Mouse (Mus musculus) monocyte, adult 59 days (primary cell): ENCODE results near the gene Glmp. TPM values are rescaled to one million over a fixed set of nuclear protein-coding genes. Genes with fewer than 3 reads are reported as not detected.

Source experiments
- total RNA-seq, 2 experiments: library from RNA; stranded (reverse); gene quantifications; one replicate each; pipeline ENCODE4 v1.2.4; 2023

Glmp gene
- total RNA-seq: 100 to 1,000 TPM; 149 to 189 TPM

DNA sequence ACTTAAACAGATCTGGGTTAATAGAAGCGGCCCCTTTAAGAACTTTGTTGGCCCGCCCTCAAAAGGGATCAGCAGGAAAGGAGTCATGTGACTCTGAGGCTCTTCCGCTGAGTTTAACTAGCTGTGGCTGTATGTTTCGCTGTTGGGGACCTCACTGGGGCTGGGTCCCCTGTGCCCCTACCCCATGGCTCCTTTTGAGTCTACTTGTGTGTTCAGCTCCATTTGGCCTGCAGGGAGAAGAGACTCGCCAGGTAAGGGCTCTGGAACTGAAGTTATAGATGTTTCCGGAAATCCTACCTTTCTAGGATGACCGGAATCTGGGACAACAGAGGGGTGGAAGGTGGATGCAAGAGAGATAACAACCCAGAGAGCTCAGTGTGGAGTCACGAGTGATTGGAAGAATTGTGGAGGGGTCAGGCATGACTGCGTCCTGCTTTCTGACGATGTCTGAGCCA is at the start of gene Glmp:
Gene Glmp, plus strand, starts transcription at position 73 of the 455 bp plus-strand sequence.

DNA sequence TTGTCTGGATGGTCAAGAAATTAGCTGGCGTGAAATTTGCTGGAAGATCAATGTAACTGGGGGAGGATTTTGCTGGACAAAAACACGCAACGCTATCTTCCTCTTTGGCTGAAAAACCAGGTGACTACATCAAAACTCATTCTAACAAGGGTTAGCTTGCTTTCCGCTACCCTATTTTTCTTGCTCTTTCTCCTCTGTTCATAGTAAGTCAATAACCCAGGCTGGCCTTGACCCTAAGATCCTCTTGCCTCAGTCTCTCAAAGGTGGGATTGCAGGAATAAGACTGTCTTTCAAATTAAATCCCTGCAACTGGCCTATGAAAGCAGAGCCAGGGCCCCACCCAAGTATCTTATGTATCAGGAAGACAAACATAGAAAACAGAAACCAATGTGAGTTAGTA is 37.7 kb upstream of the Glmp start, which contains the start of gene Gm38392:
Gene Gm38392, minus strand, starts transcription at position 101 of the 400 bp plus-strand sequence.

DNA sequence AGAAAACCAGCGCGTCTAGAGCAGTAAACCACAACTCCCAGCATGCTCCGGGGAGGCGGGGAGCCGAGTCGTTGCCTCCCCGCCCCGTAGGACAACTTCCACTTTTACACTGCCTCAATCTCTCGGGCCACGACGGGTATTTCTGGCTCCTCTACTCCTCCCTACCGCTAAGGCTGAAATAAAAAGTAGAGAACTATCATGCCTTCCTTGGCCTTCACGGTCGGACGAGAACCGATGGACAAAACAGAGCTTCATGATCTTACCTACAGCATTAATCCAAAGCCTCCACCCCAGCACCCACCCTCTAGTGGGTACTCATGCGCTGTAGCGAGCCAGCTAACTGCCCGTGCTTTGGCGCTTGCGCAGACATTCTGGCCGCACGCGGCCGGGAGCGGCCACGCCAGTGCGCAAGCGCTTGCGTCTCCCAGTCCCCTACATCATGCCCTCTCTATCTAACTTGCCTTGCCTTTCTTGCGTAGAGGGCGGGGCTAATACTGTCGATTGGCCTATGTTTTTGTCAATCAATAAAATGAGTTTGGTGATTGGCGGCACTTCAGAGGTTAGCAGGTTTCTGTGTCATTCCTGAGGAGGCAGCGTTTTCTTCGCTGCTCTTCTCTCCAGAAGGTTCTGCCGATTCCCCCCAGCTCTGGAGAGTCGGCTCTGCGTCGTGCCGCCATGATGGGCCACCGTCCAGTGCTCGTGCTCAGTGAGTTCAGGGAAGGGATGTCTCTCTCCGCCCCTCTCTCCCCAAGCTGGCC is 28.1 kb upstream of the Glmp start, which contains the start of the genes Tsacc and Cct3:
Gene Tsacc, minus strand, starts transcription at position 439 of the 758 bp plus-strand sequence.
Gene Cct3, plus strand, starts transcription at position 556 of the 758 bp plus-strand sequence.

DNA sequence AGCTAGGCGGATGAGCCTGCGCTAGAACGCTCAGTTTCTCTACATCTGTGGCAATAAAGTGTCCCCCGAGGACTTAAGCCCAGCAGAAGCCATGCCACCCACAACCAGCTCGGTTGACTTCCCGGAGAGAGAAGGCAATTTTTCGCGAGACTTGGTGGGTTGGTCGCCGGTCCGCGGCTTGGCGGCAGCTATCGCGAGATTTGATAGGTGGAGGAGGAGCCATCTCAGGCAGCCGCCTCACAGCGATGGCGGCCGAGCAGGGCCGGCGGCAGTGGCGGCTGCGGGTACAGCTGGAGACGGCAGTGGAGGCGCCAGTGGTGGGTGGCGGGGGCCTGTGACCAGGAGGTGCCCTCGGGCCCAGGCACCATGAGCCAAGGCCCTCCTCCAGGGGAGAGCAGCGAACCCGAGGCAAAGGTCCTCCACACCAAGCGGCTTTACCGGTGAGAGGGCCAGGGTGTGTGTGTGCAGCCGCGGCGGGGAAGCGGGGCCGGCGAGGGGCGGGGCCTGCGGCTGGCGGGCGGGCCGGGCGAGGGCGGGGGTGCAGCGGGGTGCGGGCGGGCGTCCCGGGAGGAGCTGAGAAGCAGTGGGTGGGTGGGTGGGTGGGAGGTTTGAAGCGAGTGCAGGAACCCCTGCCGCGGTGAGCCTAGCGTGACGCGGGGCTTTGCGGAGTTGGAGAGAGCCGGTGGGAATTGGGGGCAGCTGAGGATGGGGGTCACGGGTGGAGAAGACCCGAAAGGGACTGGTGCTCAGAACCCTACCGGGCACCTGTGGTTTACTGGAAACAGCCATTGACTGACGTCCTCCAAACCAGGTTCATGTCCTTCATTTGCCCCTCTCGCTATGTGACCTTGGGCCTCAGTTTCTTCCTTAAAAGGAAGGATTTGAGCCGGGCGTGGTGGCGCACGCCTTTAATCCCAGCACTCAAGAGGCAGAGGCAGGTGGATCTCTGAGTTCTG is 11.5 kb downstream of the Glmp start, which contains the start of the genes Tmem79 and Smg5:
Gene Tmem79, minus strand, starts transcription at position 91 of the 956 bp plus-strand sequence.
Gene Smg5, plus strand, starts transcription at position 203 of the 956 bp plus-strand sequence.

DNA sequence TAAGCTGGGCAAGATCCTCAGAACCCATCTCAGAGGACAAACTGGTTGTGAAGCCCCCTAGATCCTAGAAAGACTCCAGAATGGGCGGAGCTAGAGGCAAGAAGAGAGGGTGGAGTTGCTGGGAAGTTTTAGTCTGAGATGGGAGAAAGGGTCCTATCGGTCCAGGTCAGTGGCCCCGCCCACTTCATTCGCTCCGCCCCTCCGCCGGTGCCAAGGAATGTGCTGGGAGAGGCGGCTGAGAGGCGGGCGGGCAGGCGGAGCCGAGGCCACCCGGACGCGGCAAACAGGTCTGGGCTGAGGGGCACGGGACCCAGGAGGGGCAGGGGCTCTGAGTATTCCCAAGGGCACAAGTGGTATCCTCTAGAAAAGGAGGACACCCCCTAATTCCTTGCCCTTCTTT is 39.5 kb downstream of the Glmp start, which contains the start of gene Paqr6:
Gene Paqr6, plus strand, starts transcription at position 248 of the 400 bp plus-strand sequence.

DNA sequence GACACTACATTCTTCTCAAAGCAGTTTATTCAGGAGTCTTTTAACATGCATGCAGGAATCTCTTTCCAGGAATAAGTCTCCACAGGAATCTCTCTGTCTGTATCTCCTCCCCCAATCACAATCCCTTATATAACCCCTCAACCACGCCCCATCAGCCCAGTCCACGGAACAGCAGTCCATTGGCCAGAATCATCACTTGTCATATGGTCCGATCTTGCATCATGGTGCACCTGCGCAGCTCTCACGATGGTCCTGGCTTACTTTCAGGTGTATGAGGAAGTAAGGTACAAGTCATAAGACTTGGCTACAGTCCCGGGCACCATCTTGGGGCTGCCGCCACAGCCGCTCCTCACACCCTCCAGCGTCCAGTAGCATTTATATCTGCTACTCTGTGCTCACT is 47.8 kb downstream of the Glmp start, which contains the start of gene Bglap3:
Gene Bglap3, minus strand, starts transcription at position 101 of the 400 bp plus-strand sequence.

DNA sequence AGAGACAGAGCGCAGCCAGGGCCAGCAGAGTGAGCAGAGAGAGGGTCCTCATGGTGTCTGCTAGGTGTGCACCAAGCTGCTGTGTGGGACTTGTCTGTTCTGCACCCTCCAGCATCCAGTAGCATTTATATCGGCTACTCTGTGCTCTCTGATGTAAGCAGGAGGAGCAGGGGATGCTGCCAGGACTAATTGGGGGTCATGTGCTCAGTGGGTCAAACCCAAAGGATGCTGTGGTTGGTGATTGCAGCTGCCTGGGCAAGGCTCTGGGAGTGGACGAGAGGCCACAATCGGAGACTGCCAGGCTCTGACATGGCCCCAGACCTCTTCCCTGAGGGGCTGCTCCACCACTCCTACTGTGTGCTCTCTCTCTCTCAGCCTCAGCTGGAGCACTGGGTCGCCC is 53.8 kb downstream of the Glmp start, which contains the start of gene Bglap2:
Gene Bglap2, minus strand, starts transcription at position 101 of the 400 bp plus-strand sequence.

Other genes with a start within 250 kb of the Glmp start
- not detected for gene Ttc24, start 246.7 kb upstream of the Glmp start, total RNA-seq
- under 1 TPM; 0.68 to 0.91 TPM for gene Iqgap3, start 243.1 kb upstream of the Glmp start, total RNA-seq
- 100 to 1,000 TPM; 186 to 217 TPM for gene Mef2d, start 182.7 kb upstream of the Glmp start, total RNA-seq
- not detected for gene Rhbg, start 70.3 kb upstream of the Glmp start, total RNA-seq
- not detected for gene Gm38392, start 37.8 kb upstream of the Glmp start, total RNA-seq
- gene Tsacc, start 28.0 kb upstream of the Glmp start, total RNA-seq: 1 to 10 TPM; 2.0 to 4.0 TPM
- 10 to 100 TPM; 84.3 to 89.1 TPM for gene Cct3, start 27.9 kb upstream of the Glmp start, total RNA-seq
- gene Tmem79, start 11.1 kb downstream of the Glmp start, total RNA-seq: 1 to 10 TPM; 1.6 to 1.8 TPM
- gene Smg5, start 11.2 kb downstream of the Glmp start, total RNA-seq: 10 to 100 TPM; 50.9 to 65.4 TPM
- 1 to 10 TPM in 1 of 2 experiments, under 1 TPM in 1; 0.52 to 1.2 TPM for gene Paqr6, start 39.6 kb downstream of the Glmp start, total RNA-seq
- not detected for gene Bglap3, start 47.7 kb downstream of the Glmp start, total RNA-seq
- not detected for gene Bglap2, start 53.7 kb downstream of the Glmp start, total RNA-seq
- gene Bglap, start 59.4 kb downstream of the Glmp start, total RNA-seq: not detected
- gene Pmf1, start 85.3 kb downstream of the Glmp start, total RNA-seq: 10 to 100 TPM; 16.0 to 24.7 TPM
- 10 to 100 TPM; 19.8 to 20.4 TPM for gene Slc25a44, start 100.1 kb downstream of the Glmp start, total RNA-seq
- gene Sema4a, start 136.2 kb downstream of the Glmp start, total RNA-seq: 100 to 1,000 TPM; 178 to 194 TPM
- 10 to 100 TPM; 34.2 to 38.3 TPM for gene Lmna, start 184.9 kb downstream of the Glmp start, total RNA-seq
- under 1 TPM; 0.15 to 0.29 TPM for gene Mex3a, start 207.4 kb downstream of the Glmp start, total RNA-seq
- not detected for gene Rab25, start 223.3 kb downstream of the Glmp start, total RNA-seq
- 10 to 100 TPM; 87.8 to 98.3 TPM for gene Lamtor2, start 228.1 kb downstream of the Glmp start, total RNA-seq
- 10 to 100 TPM; 28.1 to 31.2 TPM for gene Ubqln4, start 228.7 kb downstream of the Glmp start, total RNA-seq